Mouse (Mus musculus) heart, adult 2 months (tissue): ENCODE data around the gene Pde6d. TPM values are rescaled to one million over a fixed set of nuclear protein-coding genes. Genes with fewer than 3 reads are reported as not detected.

Source experiments
- DNase-seq, 2 experiments: peaks; one replicate each; pipeline ENCODE4 v3.0.0; 2021
- H3K27ac ChIP-seq: fragments of 200-600 bp; 2 replicates; pipeline ENCODE4 v1.8.1; 2022
- H3K27me3 ChIP-seq: fragments of 200-500 bp; 2 replicates; pipeline ENCODE4 v1.6.1; 2012; ENCODE audit warnings: mild to moderate bottlenecking, low read length, inconsistent platforms, mixed read lengths; ENCODE audit not compliant: control insufficient read depth, insufficient read depth
- H3K36me3 ChIP-seq: fragments of 200-500 bp; 2 replicates; pipeline ENCODE4 v1.6.1; 2012; ENCODE audit warnings: low read length, inconsistent platforms; ENCODE audit not compliant: control insufficient read depth, insufficient read depth
- H3K4me1 ChIP-seq: fragments of 200-500 bp; 2 replicates; pipeline ENCODE4 v1.6.1; 2011; ENCODE audit warnings: low read length; ENCODE audit not compliant: control insufficient read depth, insufficient read depth
- H3K4me3 ChIP-seq: fragments of 200-600 bp; 2 replicates; pipeline ENCODE4 v1.8.1; 2022
- H3K79me2 ChIP-seq: fragments of 200-500 bp; replicated peaks from 2 replicates; pipeline ENCODE4 v1.6.1; 2012; ENCODE audit warnings: mild to moderate bottlenecking, inconsistent platforms, low read length, moderate library complexity, mixed read lengths; ENCODE audit not compliant: control insufficient read depth, insufficient read depth
- H3K9ac ChIP-seq: fragments of 200-500 bp; 2 replicates; pipeline ENCODE4 v1.6.1; 2012; ENCODE audit warnings: low read depth, mild to moderate bottlenecking, control low read depth, inconsistent platforms, low read length, mixed read lengths
- CTCF ChIP-seq: fragments of 200-600 bp; IDR thresholded peaks from 2 replicates; pipeline ENCODE4 v1.8.1; 2022; ENCODE audit warnings: antibody characterized with exemption, mild to moderate bottlenecking, moderate library complexity
- EP300 ChIP-seq: fragments of 200-500 bp; IDR thresholded peaks from 2 replicates; pipeline ENCODE4 v1.6.1; 2011; ENCODE audit warnings: low read depth, low read length, control low read depth; ENCODE audit not compliant: insufficient read depth
- POLR2A ChIP-seq: fragments of 200-500 bp; IDR thresholded peaks from 2 replicates; pipeline ENCODE4 v1.6.1; 2011; ENCODE audit warnings: mild to moderate bottlenecking, low read depth, low read length, control low read depth; ENCODE audit not compliant: insufficient read depth
- WGBS: fragments of 180-500 bp; shearing (Covaris S2); methylation state at CpG from one replicate; pipeline ENCODE4 v1.1.7; 2018; 5-methylcytosine and 5-hydroxymethylcytosine counted together
- intact Hi-C: fragments of 180-260 bp; cut with DNase I; formaldehyde crosslinking; loops from one replicate; pipeline ENCODE4 v1.15.1; 2025
- polyA plus RNA-seq: library from polyadenylated mRNA; depleted of rRNA; stranded (reverse); fragments of >200 nt; gene quantifications from 2 replicates; pipeline ENCODE4 v1.2.3, GENCODE M21; 2012
- total RNA-seq, 2 experiments: library from RNA; stranded (reverse); gene quantifications; 2 replicates each; pipeline ENCODE4 v1.2.3; 2021

Gene Pde6d
- total and polyA plus RNA-seq, 3 experiments, result 27.9 to 47.6 (median 40.4) TPM

- peaks cover 5% of the 10 kb centered on the region for H3K4me1 ChIP-seq
- intact Hi-C loops, result no loop called here
- TF ChIP-seq CTCF, result no peak
- TF ChIP-seq POLR2A, result no peak
- no peak for TF ChIP-seq EP300
- no peak for DNase-seq
- H3K27ac ChIP-seq, result no peak overlapping the region
- peaks cover 6% of the 10 kb centered on the region for H3K36me3 ChIP-seq
- H3K27me3 ChIP-seq, result no peaks in the 10 kb centered on the region
- H3K79me2 ChIP-seq, result no peaks in the 10 kb centered on the region
- no peak overlapping the region for H3K9ac ChIP-seq
- WGBS, result 91% methylated on average over 2 of the region's 2 CpGs
- H3K4me3 ChIP-seq, result no peak overlapping the region
Observed at GRCm38 (mm10) chr1:86562663-86563062, 19.8 kb downstream of the Pde6d start.

- H3K27ac ChIP-seq, result peak overlapping the region; percentile 71
- H3K36me3 ChIP-seq, result peaks cover 11% of the 10 kb centered on the region
- peak in 1 of 2 experiments; percentile 30 for DNase-seq
- no peaks in the 10 kb centered on the region for H3K79me2 ChIP-seq
- intact Hi-C loops, result no loop called here
- TF ChIP-seq EP300, result 0 out of 2 replicates have a peak, but pooled peaks have one; percentile 45
- TF ChIP-seq CTCF, result no peak
- 0 out of 2 replicates have a peak, but pooled peaks have one; percentile 22 for TF ChIP-seq POLR2A
- H3K4me3 ChIP-seq, result no peak overlapping the region
- no peak overlapping the region for H3K9ac ChIP-seq
- no peaks in the 10 kb centered on the region for H3K27me3 ChIP-seq
- 50% methylated on average over 3 of the region's 3 CpGs for WGBS
- H3K4me1 ChIP-seq, result peaks cover 6% of the 10 kb centered on the region
Observed at GRCm38 (mm10) chr1:86559232-86559631, 23.2 kb downstream of the Pde6d start.

- H3K27ac ChIP-seq, result peak overlapping the region; percentile 71
Observed at GRCm38 (mm10) chr1:86557872-86558271, 24.6 kb downstream of the Pde6d start.

GRCm38 (mm10) chr1:86555665-86556064 is 26.8 kb downstream of the Pde6d start:
- Histone ChIP-seq H3K4me1 (peaks cover 9% of the 10 kb centered on the region), H3K27ac (peak overlapping the region; percentile 26; the same call in 1 of the 2 replicates), H3K36me3 (peaks cover 15% of the 10 kb centered on the region), H3K27me3 (no peaks in the 10 kb centered on the region), H3K4me3 (no peak overlapping the region), H3K9ac (no peak overlapping the region), H3K79me2 (no peaks in the 10 kb centered on the region)
- DNase-seq, result no peak
- TF ChIP-seq POLR2A, result no peak
- no peak for TF ChIP-seq CTCF
- TF ChIP-seq EP300, result no peak
- intact Hi-C loops, result no loop called here
- 81% methylated on average over 3 of the region's 3 CpGs for WGBS

More at GRCm38 (mm10) chr1:86557872-86558271, 24.6 kb downstream of the Pde6d start:
- Histone ChIP-seq H3K9ac (no peak overlapping the region), H3K27me3 (no peaks in the 10 kb centered on the region), H3K4me3 (no peak overlapping the region), H3K36me3 (peaks cover 11% of the 10 kb centered on the region), H3K4me1 (peaks cover 6% of the 10 kb centered on the region), H3K79me2 (no peaks in the 10 kb centered on the region)
- TF ChIP-seq POLR2A, result no peak
- no peak for TF ChIP-seq EP300
- TF ChIP-seq CTCF, result no peak
- 27% methylated on average over 7 of the region's 7 CpGs for WGBS
- peak; percentile 28 to 47 for DNase-seq
- intact Hi-C loops, result no loop called here

GRCm38 (mm10) chr1:86551877-86552276 is 30.6 kb downstream of the Pde6d start:
- intact Hi-C loops, result no loop called here
- Histone ChIP-seq H3K27me3 (no peaks in the 10 kb centered on the region), H3K4me3 (no peak overlapping the region), H3K9ac (no peak overlapping the region), H3K27ac (no peak overlapping the region), H3K36me3 (0 out of 2 replicates have a peak, but pooled peaks cover 4% of the 10 kb centered on the region), H3K79me2 (no peaks in the 10 kb centered on the region), H3K4me1 (peaks cover 2% of the 10 kb centered on the region; the same call in 1 of the 2 replicates)
- no peak for DNase-seq
- no peak for TF ChIP-seq POLR2A
- no peak for TF ChIP-seq EP300
- TF ChIP-seq CTCF, result no peak
- WGBS, result 53% methylated on average over 2 of the region's 2 CpGs

- Histone ChIP-seq H3K4me3 (no peak overlapping the region), H3K9ac (no peak overlapping the region), H3K27ac (no peak overlapping the region), H3K27me3 (no peaks in the 10 kb centered on the region), H3K36me3 (0 out of 2 replicates have a peak, but pooled peaks cover 4% of the 10 kb centered on the region), H3K4me1 (peaks cover 2% of the 10 kb centered on the region; the same call in 1 of the 2 replicates), H3K79me2 (no peaks in the 10 kb centered on the region)
- 75% methylated on average over 4 of the region's 4 CpGs for WGBS
- TF ChIP-seq EP300 (no peak), POLR2A (no peak), CTCF (no peak)
- intact Hi-C loops, result no loop called here
- no peak for DNase-seq
Observed at GRCm38 (mm10) chr1:86551299-86551698, 31.1 kb downstream of the Pde6d start.
